Mouse (Mus musculus) liver, embryonic 15.5 days (tissue): ENCODE results near the gene Dpm3. TPM values are rescaled to one million over a fixed set of nuclear protein-coding genes. Genes with fewer than 3 reads are reported as not detected.

Source experiments
- ATAC-seq: fragments of 200-750 bp; cut with Nextera tagmentation; 2 replicates; pipeline ENCODE4 v1.8.0; 2017; ENCODE audit warnings: moderate number of reproducible peaks, mild to moderate bottlenecking, moderate library complexity; ENCODE audit not compliant: insufficient read depth
- H3K27ac ChIP-seq: fragments of 300-500 bp; sonication (generic); replicated peaks from 2 replicates; pipeline ENCODE4 v1.5.1; 2015; ENCODE audit warnings: mild to moderate bottlenecking, inconsistent platforms
- H3K27me3 ChIP-seq: fragments of 300-500 bp; sonication (generic); 2 replicates; pipeline ENCODE4 v1.6.1; 2015; ENCODE audit warnings: mild to moderate bottlenecking, inconsistent platforms
- H3K36me3 ChIP-seq: fragments of 300-500 bp; sonication (generic); replicated peaks from 2 replicates; pipeline ENCODE4 v1.6.1; 2015; ENCODE audit warnings: moderate library complexity, mild to moderate bottlenecking, inconsistent platforms
- H3K4me1 ChIP-seq: fragments of 300-500 bp; sonication (generic); replicated peaks from 2 replicates; pipeline ENCODE4 v1.6.1; 2015; ENCODE audit warnings: inconsistent platforms
- H3K4me2 ChIP-seq: fragments of 300-500 bp; sonication (generic); 2 replicates; pipeline ENCODE4 v1.6.1; 2015; ENCODE audit warnings: moderate library complexity, mild to moderate bottlenecking, inconsistent platforms
- H3K4me3 ChIP-seq: fragments of 300-500 bp; sonication (generic); replicated peaks from 2 replicates; pipeline ENCODE4 v1.5.1; 2015; ENCODE audit warnings: mild to moderate bottlenecking, inconsistent platforms
- H3K9ac ChIP-seq: fragments of 300-500 bp; sonication (generic); 2 replicates; pipeline ENCODE4 v1.6.1; 2015; ENCODE audit warnings: moderate library complexity, mild to moderate bottlenecking, inconsistent platforms
- H3K9me3 ChIP-seq: fragments of 300-500 bp; sonication (generic); replicated peaks from 2 replicates; pipeline ENCODE4 v1.6.1; 2016; ENCODE audit warnings: inconsistent platforms
- WGBS: fragments of 180-500 bp; shearing (Covaris S2); methylation state at CpG from one replicate; pipeline ENCODE4 v1.1.7; 2015; ENCODE audit warnings: mixed read lengths; ENCODE audit not compliant: insufficient replicate concordance; 5-methylcytosine and 5-hydroxymethylcytosine counted together
- microRNA counts: library from miRNA; unstranded; fragments of <30 nt; microRNA quantifications from one replicate; lab custom pipeline; 2016
- microRNA-seq: library from miRNA; unstranded; fragments of <30 nt; microRNA quantifications from one replicate; pipeline ENCODE4, GENCODE M21; 2016
- polyA plus RNA-seq: library from polyadenylated mRNA; unstranded; fragments of >200 nt; fragmentation: Nextera tagmentation; extraction: Ambion mirVana; gene quantifications from 2 replicates; pipeline ENCODE4 v1.2.1, GENCODE M21; 2015

Gene Dpm3
- polyA plus RNA-seq, 1 experiment from 2014 or later: 54.4 TPM

DNA sequence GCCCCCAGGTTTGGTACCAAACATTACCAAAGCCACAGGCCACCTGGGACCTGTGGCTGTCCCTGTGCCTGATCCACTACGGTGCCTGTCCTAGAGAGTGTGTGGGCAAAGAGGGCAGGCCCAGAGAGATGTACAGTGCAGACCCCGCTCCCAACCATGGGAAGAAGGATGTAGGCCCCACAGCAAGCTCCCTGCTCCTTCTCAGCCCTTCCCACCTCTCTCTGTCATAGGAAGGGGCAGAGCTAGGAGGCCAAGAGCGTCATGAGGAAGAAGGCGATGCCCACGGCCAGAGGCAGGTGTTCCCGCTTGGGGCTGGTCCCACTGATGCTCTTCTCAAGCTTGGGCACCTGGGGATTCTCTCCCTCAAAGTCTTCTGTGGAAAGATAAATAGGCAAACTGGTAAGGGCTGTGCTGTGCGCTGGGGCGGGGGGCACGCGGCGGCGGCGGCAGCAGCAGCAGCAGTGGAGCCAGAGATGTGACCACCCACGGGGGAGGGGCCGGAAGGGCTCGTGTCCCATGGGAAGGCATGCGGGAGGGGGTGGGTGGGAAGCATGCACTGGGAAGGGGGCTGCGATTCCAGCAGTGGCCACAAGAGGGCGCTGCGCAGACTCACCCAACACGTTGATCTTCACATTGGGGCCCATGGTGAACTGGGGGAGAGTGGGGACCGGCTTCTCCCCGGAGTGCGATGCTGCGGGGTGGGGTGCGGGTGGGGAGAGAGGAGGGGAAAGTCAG is 56.2 kb downstream of the Dpm3 start:
- H3K36me3 ChIP-seq: no peaks in the 10 kb centered on the region
- no peak overlapping the region for H3K9ac ChIP-seq
- peaks cover 27% of the 10 kb centered on the region for H3K4me1 ChIP-seq
- 7% methylated on average over 26 of the region's 26 CpGs for WGBS
- peaks cover 65% of the 10 kb centered on the region for H3K27me3 ChIP-seq
- H3K4me3 ChIP-seq: 0 out of 2 replicates have a peak overlapping the region, but pooled peaks have one; percentile 7
- ATAC-seq: no peak
- no peak overlapping the region for H3K27ac ChIP-seq
- no peaks in the 10 kb centered on the region for H3K9me3 ChIP-seq
- peak overlapping the region; percentile 51 for H3K4me2 ChIP-seq

DNA sequence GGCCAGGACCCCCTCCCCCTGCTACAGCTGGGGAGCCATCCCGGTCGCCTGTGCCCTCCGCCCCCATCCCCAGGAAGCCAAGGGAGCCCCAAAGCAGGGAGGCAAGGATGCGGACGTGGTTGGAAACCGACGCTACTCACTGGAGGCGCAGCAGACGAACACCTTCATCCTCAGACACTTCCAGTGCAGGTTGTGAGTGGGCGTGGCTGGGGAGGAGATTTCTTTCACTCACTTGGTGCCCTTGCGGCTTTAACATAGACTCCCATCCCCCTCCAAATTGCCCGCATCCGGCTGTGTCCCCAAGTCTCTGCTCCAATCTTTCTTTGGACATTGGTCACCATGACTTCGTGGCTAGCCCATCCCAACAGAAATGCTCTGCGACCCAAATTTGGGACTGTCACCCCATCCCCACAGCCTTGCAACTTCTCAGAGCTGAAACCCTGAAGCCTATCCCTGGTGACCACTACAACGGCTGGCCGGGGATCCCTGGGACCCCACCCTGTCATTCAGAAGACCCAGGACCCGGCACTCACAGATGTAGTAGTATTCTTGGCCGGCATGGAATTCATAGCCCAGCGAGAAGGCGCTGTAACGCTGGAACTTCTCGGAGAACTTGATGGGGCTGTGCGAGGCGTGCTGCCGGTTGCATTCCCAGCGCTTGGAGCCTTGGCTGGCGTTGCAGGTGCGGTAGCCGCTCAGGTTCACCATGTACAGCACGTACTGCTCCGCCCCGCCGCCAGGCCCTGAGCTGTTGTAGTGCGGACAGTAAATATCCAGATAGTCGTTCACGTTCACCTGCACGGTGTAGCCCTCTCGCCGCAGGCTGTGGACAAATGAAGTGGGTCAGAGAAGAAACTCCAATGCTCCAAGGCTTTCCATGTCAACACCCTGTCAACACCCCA is 57.0 kb downstream of the Dpm3 start:
- Histone ChIP-seq H3K4me3 (no peak overlapping the region), H3K36me3 (no peaks in the 10 kb centered on the region), H3K27me3 (peaks cover 73% of the 10 kb centered on the region), H3K4me1 (peaks cover 35% of the 10 kb centered on the region), H3K9me3 (no peaks in the 10 kb centered on the region), H3K9ac (no peak overlapping the region), H3K4me2 (peak overlapping the region; percentile 51), H3K27ac (no peak overlapping the region)
- 11% methylated on average over 40 of the region's 40 CpGs for WGBS
- ATAC-seq: peak; percentile 37; the same call in 1 of the 2 replicates

MicroRNAs encoded within 50 kb of the gene (microRNA counts, 519-probe panel; counts per million panel counts)
- not detected for microRNA mmu-miR-92b (lab: Ali Mortazavi, UCI)

Small RNA genes lying within 50 kb of the gene (microRNA-seq; reads per million reads assigned to microRNA genes)
- 69.8 reads per million, percentile 50 among the genes with 10 or more reads in this experiment for gene Mir92b

Other genes with a start within 250 kb of the Dpm3 start
- gene Rusc1, start 166.0 kb upstream of the Dpm3 start, polyA plus RNA-seq: 3.0 and 4.0 TPM in 2 replicates
- gene Gm43738, start 158.3 kb upstream of the Dpm3 start, polyA plus RNA-seq: not detected in 2 replicates
- 339 and 359 TPM in 2 replicates for gene Fdps, start 157.4 kb upstream of the Dpm3 start, polyA plus RNA-seq
- gene Pklr, start 123.2 kb upstream of the Dpm3 start, polyA plus RNA-seq: 102 and 104 TPM in 2 replicates
- 0.43 and 0.45 TPM in 2 replicates for gene Hcn3, start 99.2 kb upstream of the Dpm3 start, polyA plus RNA-seq
- 8.5 and 10.1 TPM in 2 replicates for gene Clk2, start 94.6 kb upstream of the Dpm3 start, polyA plus RNA-seq
- gene Scamp3, start 81.9 kb upstream of the Dpm3 start, polyA plus RNA-seq: 53.0 and 53.7 TPM in 2 replicates
- 2.4 and 2.9 TPM in 2 replicates for gene Fam189b, start 76.2 kb upstream of the Dpm3 start, polyA plus RNA-seq
- 26.1 and 26.2 TPM in 2 replicates for gene Gba, start 56.4 kb upstream of the Dpm3 start, polyA plus RNA-seq
- 1.5 and 2.1 TPM in 2 replicates for gene Thbs3, start 44.2 kb upstream of the Dpm3 start, polyA plus RNA-seq
- gene Mtx1, start 32.3 kb upstream of the Dpm3 start, polyA plus RNA-seq: 103 and 104 TPM in 2 replicates
- 0.50 TPM in 1 of 2 replicates, not detected in the other for gene Muc1, start 30.3 kb upstream of the Dpm3 start, polyA plus RNA-seq
- 116 and 126 TPM in 2 replicates for gene Krtcap2, start 13.4 kb upstream of the Dpm3 start, polyA plus RNA-seq
- gene Trim46, start 13.0 kb upstream of the Dpm3 start, polyA plus RNA-seq: 0.23 and 0.31 TPM in 2 replicates
- gene Slc50a1, start 11.2 kb downstream of the Dpm3 start, polyA plus RNA-seq: 17.5 and 17.8 TPM in 2 replicates
- 8.9 and 11.2 TPM in 2 replicates for gene Efna1, start 21.8 kb downstream of the Dpm3 start, polyA plus RNA-seq
- gene Efna3, start 63.6 kb downstream of the Dpm3 start, polyA plus RNA-seq: 0.18 and 0.58 TPM in 2 replicates
- 0.24 and 0.48 TPM in 2 replicates for gene Efna4, start 78.7 kb downstream of the Dpm3 start, polyA plus RNA-seq
- 8.8 and 12.7 TPM in 2 replicates for gene Adam15, start 90.6 kb downstream of the Dpm3 start, polyA plus RNA-seq
- 0.06 and 0.07 TPM in 2 replicates for gene Dcst2, start 102.6 kb downstream of the Dpm3 start, polyA plus RNA-seq
- gene Dcst1, start 105.9 kb downstream of the Dpm3 start, polyA plus RNA-seq: 0.05 TPM in 1 of 2 replicates, not detected in the other
- gene Zbtb7b, start 135.4 kb downstream of the Dpm3 start, polyA plus RNA-seq: 2.3 and 3.3 TPM in 2 replicates
- not detected in 2 replicates for gene Lenep, start 143.4 kb downstream of the Dpm3 start, polyA plus RNA-seq
- 14.3 and 16.4 TPM in 2 replicates for gene Flad1, start 152.5 kb downstream of the Dpm3 start, polyA plus RNA-seq
- 210 and 229 TPM in 2 replicates for gene Cks1b, start 159.0 kb downstream of the Dpm3 start, polyA plus RNA-seq
- gene Shc1, start 159.1 kb downstream of the Dpm3 start, polyA plus RNA-seq: 44.8 and 50.6 TPM in 2 replicates
- 10.1 and 10.6 TPM in 2 replicates for gene Pygo2, start 170.9 kb downstream of the Dpm3 start, polyA plus RNA-seq
- gene Pbxip1, start 177.3 kb downstream of the Dpm3 start, polyA plus RNA-seq: 7.4 and 8.1 TPM in 2 replicates
- 35.7 and 38.4 TPM in 2 replicates for gene Pmvk, start 195.2 kb downstream of the Dpm3 start, polyA plus RNA-seq